Mouse (Mus musculus): ENCODE data around the gene Cd300e.

GRCm38 (mm10) chr11:115081373-115081772, 19.4 kb upstream of the Cd300e start:
- TF ChIP-seq CTCF (IDR thresholded peaks at IDR 0.05; ENCODE audit: borderline replicate concordance, insufficient read depth, low read depth, low read length) (no peak; the same call in 1 of the 2 replicates), POLR2A (IDR thresholded peaks at IDR 0.05; ENCODE audit: borderline replicate concordance, insufficient read depth, low read length) (no peak)

Data from cerebellum, adult 2 months (tissue).